In genomic region chr11:119108573-119109263, GRCm38 (mm10) we compare ENCODE assay signal across 12 mouse cellular contexts.
"Had no signal": no experiment of that assay in that cellular context is flagged by ENCODE, and none has a peak within 500 bp of the region (broad histone marks: within the 10 kb centered on the region; RNA-seq: fewer than 3 reads in every experiment).

No protein-coding gene starts in this region.

- ATAC-seq: intestine, embryonic 15.5 days; midbrain, embryonic 13.5 days had no signal

- H3K27ac ChIP-seq: left cerebral cortex, adult 2 months; limb, embryonic 15.5 days; liver, embryonic 13.5 days; midbrain, embryonic 13.5 days had no signal

- H3K9ac ChIP-seq: intestine, embryonic 15.5 days; limb, embryonic 15.5 days; liver, embryonic 13.5 days; midbrain, embryonic 13.5 days had no signal

- H3K4me3 ChIP-seq: intestine, embryonic 15.5 days; left cerebral cortex, adult 2 months; limb, embryonic 15.5 days; liver, embryonic 13.5 days; midbrain, embryonic 13.5 days had no signal

- DNase-seq: kidney, adult 18-20 months; kidney, postnatal 10 days; kidney, postnatal 4 days; liver, embryonic 13.5 days; lung, adult 18-20 months; lung, postnatal 36 days; right cerebral cortex, postnatal 4 days; thymus, postnatal 4 days had no signal

- H3K27me3 ChIP-seq: intestine, embryonic 15.5 days; limb, embryonic 15.5 days had no signal

- H3K4me2 ChIP-seq: intestine, embryonic 15.5 days; limb, embryonic 15.5 days; liver, embryonic 13.5 days; midbrain, embryonic 13.5 days had no signal

- H3K36me3 ChIP-seq: intestine, embryonic 15.5 days; limb, embryonic 15.5 days; liver, embryonic 13.5 days; midbrain, embryonic 13.5 days had no signal

- H3K9me3 ChIP-seq: intestine, embryonic 15.5 days; limb, embryonic 15.5 days; liver, embryonic 13.5 days; midbrain, embryonic 13.5 days had no signal
